Mouse (Mus musculus): Measurements from ENCODE around the gene Fthl17b.
"Not testable (repeated sequence)": the region's sequence is repeated elsewhere in the genome, so short reads cannot be mapped to it uniquely, and the experiment has no call there.

Gene Fthl17b

DNA sequence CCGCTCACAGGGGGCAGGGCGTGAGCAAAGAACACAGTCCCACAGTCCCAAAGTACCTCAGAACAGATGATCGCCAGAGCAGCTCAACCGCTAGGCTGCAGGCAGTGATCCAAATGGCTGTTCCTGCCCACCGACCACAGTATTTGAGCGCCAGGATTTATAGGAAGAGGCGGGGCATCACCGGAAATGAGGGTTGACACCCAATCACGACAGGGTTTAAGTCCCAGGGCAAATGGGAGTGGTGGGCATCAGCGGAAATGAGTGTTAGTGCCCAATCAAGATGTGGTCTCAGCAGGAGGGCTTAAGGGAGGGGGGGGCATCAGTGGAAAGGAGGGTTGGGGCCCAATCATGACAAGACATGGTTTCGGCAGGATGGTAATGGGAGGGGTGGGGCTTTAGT, at the start of gene Fthl17b:
Fthl17b (minus strand) TSS at position 101 of the 400 bp plus-strand sequence.
- not testable (repeated sequence) for DNase-seq (ENCODE audit: low read depth)

DNA sequence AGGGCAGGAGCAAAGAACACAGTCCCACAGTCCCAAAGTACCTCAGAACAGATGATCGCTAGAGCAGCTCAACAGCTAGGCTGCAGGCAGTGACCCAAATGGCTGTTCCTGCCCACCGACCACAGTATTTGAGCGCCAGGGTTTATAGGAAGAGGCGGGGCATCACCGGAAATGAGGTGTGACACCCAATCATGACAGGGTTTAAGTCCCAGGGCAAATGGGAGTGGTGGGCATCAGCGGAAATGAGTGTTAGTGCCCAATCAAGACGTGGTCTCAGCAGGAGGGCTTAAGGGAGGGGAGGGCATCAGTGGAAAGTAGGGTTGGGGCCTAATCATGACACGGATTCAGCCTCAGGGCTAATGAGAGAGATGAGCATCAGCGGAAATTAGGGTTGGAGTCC, 23.9 kb upstream of the Fthl17b start, which contains the start of gene Fthl17d:
Fthl17d (minus strand) TSS at position 101 of the 400 bp plus-strand sequence.
- not testable (repeated sequence) for DNase-seq (ENCODE audit: low read depth)

GRCm38 (mm10) chrX:8976459-8976858, 13.7 kb upstream of the Fthl17b start, which contains the start of gene Fthl17c:
Gene Fthl17c (minus strand): TSS chrX:8976559.
- DNase-seq (ENCODE audit: low read depth): not testable (repeated sequence)

DNA sequence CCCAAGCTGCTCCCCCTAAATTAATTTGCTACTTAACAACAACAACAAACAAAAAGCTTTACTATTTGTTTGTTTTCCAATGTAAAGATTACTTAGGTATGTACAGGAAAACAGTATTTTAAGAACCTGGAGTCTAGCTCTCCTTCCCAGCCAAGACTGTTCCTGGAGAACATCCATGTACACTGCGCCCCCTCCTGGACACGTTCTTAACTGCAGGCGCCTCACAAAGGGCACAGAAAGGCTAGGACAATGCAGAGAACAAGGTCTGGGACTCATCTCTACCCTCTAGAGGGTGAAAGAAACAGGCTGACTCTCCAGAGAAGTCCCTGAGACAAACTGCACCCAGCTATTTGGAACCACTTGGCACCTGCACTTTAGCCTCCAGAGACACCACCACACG, 1.8 kb upstream of the Fthl17b start:
- DNase-seq (ENCODE audit: low read depth): not testable (repeated sequence)

- peak; percentile 7 for DNase-seq (ENCODE audit: low read depth)
Observed at GRCm38 (mm10) chrX:8948130-8948805, 14.5 kb downstream of the Fthl17b start.

GRCm38 (mm10) chrX:8944041-8944440, 18.7 kb downstream of the Fthl17b start:
- DNase-seq (ENCODE audit: low read depth): no peak

DNA sequence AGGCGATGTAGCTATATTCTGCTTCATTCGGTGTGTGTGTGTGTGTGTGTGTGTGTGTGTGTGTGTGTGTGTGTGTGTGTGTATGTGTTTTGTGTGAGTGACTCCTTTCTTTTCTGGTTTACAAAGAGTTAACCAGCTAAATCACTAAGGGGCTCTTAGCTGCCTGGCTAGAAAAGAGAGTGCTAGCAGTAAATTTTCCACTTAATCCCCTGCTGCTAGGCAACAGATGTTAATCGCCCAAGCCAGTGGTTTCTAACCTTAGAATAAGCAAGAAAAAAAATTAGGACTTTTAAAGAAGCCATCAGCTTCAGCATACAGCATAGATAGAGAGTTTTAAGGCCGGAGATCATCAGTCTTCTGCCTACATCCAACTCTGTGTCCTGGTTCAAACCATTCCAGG, 35.5 kb downstream of the Fthl17b start:
- no peak for DNase-seq (ENCODE audit: low read depth)

DNA sequence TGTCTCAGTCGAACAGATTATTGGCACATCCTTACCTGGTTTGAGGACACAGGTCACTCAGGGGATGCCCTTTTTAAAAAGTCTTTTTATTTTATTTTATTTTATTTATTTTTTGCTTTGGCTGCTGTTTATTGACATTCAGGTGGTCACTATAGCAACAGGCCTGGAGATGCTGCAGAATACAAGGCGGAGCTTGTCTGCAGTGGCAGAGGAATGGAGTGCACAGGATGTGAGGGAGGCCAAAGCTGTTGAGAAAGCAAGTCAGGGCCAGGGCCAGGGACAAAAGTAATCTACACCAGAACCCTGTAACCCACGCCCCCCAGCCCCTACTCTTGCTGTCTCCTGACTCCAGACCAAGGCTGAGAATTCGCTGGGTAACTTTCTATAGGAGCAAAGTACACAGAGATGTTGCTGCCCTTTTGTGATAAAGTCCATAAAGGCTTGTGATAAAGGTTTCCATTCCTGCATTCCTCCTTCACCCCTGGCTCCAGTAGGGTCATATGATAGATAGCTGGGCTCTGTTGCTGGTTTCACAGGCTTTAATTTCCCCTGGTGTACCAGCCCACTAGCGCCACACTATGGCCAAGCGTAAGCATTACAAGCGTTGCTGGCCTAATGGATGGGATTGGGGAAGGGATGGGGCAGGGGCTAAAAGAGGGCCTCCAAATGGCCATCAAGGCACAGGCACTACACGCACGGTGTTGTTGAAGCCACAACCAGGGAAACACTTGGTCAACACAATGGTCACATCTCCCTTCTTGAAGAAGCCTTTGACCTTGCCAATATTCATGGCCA, 40.8 kb downstream of the Fthl17b start:
- DNase-seq (ENCODE audit: low read depth): no peak

GRCm38 (mm10) chrX:8921080-8921479, 41.7 kb downstream of the Fthl17b start:
- DNase-seq (ENCODE audit: low read depth): no peak

All from c-Kit-positive CD71-positive TER-119-negative erythroid progenitor cells, embryonic 14.5 days (primary cell).